In the genomic region with DNA sequence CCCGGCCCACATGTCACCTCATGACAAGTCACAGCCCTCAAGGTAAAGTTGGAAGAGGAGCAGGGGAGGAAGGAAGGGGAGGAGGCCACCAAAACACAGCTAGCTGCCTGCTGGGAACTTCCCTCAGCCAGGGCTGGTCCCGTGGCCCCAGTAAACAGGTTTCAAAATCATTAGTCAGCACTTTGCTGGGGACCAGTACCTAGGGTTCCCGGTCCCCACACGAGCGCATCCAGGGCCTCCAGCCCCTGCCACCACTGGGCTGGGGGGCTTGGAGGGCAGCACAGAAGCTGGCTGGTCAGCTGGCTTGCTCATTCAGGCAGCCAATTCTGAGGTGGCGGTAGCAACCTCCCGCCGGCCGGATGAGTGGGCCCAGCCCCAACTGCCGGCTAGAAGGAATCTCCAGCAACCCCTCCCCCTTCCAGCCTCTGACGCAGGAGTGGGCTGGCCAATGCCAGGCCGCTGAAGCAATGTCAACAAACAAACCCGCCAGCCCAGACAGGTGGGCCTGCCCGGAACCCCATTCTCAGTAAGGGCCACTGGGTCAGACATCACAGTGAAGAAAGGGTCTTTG, we compare ENCODE assay signal across 1 mouse cellular context.
A peak's percentile ranks its signal among the peaks of the same experiment; 100 is the strongest.
TF ChIP-seq lines count a peak whose summit lies in the region.

No protein-coding gene starts in this region.

TF ChIP-seq in MEL, 35 proteins besides CTCF, POLR2A, EP300 and RAD21:
- TF ChIP-seq JUND (IDR thresholded peaks at IDR 0.05; ENCODE audit: low read depth, low read length): no peak
- no peak for TF ChIP-seq ZMIZ1 (IDR thresholded peaks at IDR 0.05; ENCODE audit: low read depth, low read length)
- TF ChIP-seq CHD2 (IDR thresholded peaks at IDR 0.05; ENCODE audit: low read length): no peak
- TF ChIP-seq MAZ (IDR thresholded peaks at IDR 0.05; ENCODE audit: low read depth, low read length): 0 out of 2 replicates have a peak, but pooled peaks have one; percentile 22
- TF ChIP-seq POLR2AphosphoS5 (IDR thresholded peaks at IDR 0.05; ENCODE audit: borderline replicate concordance, low read depth, low read length): no peak
- TF ChIP-seq BHLHE40 (IDR thresholded peaks at IDR 0.05; ENCODE audit: borderline replicate concordance, low read depth, low read length): no peak
- TF ChIP-seq NRF1 (IDR thresholded peaks at IDR 0.05; ENCODE audit: insufficient read depth, low read depth, low read length, poor library complexity, severe bottlenecking): no peak
- TF ChIP-seq ZC3H11A (IDR thresholded peaks at IDR 0.05; ENCODE audit: low read depth, low read length): no peak
- peak; percentile 26; the same call in 1 of the 2 replicates for TF ChIP-seq ETS1 (IDR thresholded peaks at IDR 0.05; ENCODE audit: low read depth, low read length)
- TF ChIP-seq SIN3A (IDR thresholded peaks at IDR 0.05; ENCODE audit: low read length): peak; percentile 94
- no peak for TF ChIP-seq POLR2AphosphoS2 (IDR thresholded peaks at IDR 0.05; ENCODE audit: low read length)
- no peak for TF ChIP-seq E2F4 (IDR thresholded peaks at IDR 0.05; ENCODE audit: borderline replicate concordance, low read depth, low read length)
- no peak for TF ChIP-seq UBTF (IDR thresholded peaks at IDR 0.05; ENCODE audit: borderline replicate concordance, insufficient read depth, low read depth, low read length)
- no peak for TF ChIP-seq RCOR1 (IDR thresholded peaks at IDR 0.05; ENCODE audit: low read depth, low read length)
- TF ChIP-seq HCFC1 (IDR thresholded peaks at IDR 0.05; ENCODE audit: low read depth, low read length): 0 out of 2 replicates have a peak, but pooled peaks have one; percentile 19
- TF ChIP-seq MAFK (IDR thresholded peaks at IDR 0.05; ENCODE audit: borderline replicate concordance, low read depth, low read length): peak; percentile 97
- TF ChIP-seq USF2 (IDR thresholded peaks at IDR 0.05; ENCODE audit: borderline replicate concordance in 1 of 2, insufficient read depth in 1 of 2, low read depth in 1 of 2, low read length in 2 of 2): no peak
- TF ChIP-seq MEF2A (IDR thresholded peaks at IDR 0.05; ENCODE audit: extremely low read depth, insufficient replicate concordance, low read depth, low read length, poor library complexity, severe bottlenecking): no peak
- no peak for TF ChIP-seq ZKSCAN1 (IDR thresholded peaks at IDR 0.05; ENCODE audit: low read depth, low read length)
- peak; percentile 52; the same call in 1 of the 2 replicates for TF ChIP-seq USF1 (IDR thresholded peaks at IDR 0.05; ENCODE audit: low read depth, low read length)
- peak; percentile 46; the same call in 1 of the 2 replicates for TF ChIP-seq MAX (IDR thresholded peaks at IDR 0.05; ENCODE audit: low read length)
- no peak for TF ChIP-seq GABPA (IDR thresholded peaks at IDR 0.05; ENCODE audit: low read depth, low read length)
- 0 out of 2 replicates have a peak, but pooled peaks have one; percentile 28 for TF ChIP-seq MYB (IDR thresholded peaks at IDR 0.05; ENCODE audit: low read depth, low read length)
- no peak for TF ChIP-seq SMC3 (IDR thresholded peaks at IDR 0.05; ENCODE audit: low read depth, low read length)
- no peak for TF ChIP-seq ELF1 (IDR thresholded peaks at IDR 0.05; ENCODE audit: low read depth, low read length)
- peak; percentile 68; the same call in 1 of the 2 replicates for TF ChIP-seq MXI1 (IDR thresholded peaks at IDR 0.05; ENCODE audit: low read depth, low read length)
- no peak for TF ChIP-seq CHD1 (IDR thresholded peaks at IDR 0.05; ENCODE audit: low read depth, low read length)
- TF ChIP-seq TBP (IDR thresholded peaks at IDR 0.05; ENCODE audit: low read depth, low read length): no peak
- TF ChIP-seq MYC (IDR thresholded peaks at IDR 0.05; ENCODE audit: low read depth, low read length): no peak
